Mouse (Mus musculus): Measurements from ENCODE around the gene Khsrp.

Gene Khsrp

GRCm38 (mm10) chr17:57031661-57032420, 519 bp upstream of the Khsrp start:
- in situ Hi-C loops (cut with MseI, MboI), result no loop called here

- in situ Hi-C loops (cut with MseI, MboI), result no loop called here
Observed at GRCm38 (mm10) chr17:57029691-57030090, 1.6 kb downstream of the Khsrp start.

DNA sequence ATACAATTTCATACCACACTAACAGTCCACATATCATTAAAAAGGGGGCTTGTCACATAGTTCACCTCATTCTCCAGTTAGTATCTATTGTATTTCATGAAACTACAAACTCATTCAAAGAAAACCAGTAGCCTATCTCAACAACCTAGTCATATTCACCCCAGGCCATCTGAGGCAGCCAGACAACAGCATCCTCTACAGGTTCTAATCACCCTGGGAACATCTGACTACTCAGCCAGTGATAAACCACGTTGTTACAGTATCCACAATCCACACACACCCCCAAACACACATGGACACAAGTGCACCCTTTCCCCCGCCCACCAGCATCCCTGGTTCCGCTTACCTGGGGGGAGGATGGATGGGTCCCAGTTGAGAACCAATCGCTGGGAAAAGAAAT, 3.9 kb downstream of the Khsrp start:
- in situ Hi-C loops (cut with MseI, MboI), result no loop called here

DNA sequence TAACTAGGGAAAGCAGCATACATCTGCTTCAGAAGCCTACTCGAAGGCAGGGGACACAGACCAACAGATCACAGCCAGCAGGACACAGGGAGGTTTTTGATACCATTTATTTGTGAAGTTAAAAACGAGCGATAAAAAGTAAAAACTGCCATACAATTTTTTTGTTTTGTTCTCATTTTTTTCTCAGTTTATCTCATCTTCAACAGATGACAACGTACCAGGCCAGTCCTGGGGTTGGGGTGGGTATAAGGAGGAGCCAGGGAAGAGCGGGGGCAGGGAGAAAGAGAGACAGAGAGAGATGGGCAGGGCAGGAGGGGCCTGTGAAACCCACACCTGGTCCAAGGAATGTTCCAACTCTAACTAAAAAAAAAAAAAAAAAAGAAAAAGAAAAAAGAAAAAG, 10.4 kb downstream of the Khsrp start:
- in situ Hi-C loops (cut with MseI, MboI), result no loop called here

- in situ Hi-C loops (cut with MseI, MboI), result no loop called here
Observed at GRCm38 (mm10) chr17:57019693-57020092, 11.6 kb downstream of the Khsrp start.

- in situ Hi-C loops (cut with MseI, MboI), result no loop called here
Observed at GRCm38 (mm10) chr17:57012245-57012795, 19.0 kb downstream of the Khsrp start.

DNA sequence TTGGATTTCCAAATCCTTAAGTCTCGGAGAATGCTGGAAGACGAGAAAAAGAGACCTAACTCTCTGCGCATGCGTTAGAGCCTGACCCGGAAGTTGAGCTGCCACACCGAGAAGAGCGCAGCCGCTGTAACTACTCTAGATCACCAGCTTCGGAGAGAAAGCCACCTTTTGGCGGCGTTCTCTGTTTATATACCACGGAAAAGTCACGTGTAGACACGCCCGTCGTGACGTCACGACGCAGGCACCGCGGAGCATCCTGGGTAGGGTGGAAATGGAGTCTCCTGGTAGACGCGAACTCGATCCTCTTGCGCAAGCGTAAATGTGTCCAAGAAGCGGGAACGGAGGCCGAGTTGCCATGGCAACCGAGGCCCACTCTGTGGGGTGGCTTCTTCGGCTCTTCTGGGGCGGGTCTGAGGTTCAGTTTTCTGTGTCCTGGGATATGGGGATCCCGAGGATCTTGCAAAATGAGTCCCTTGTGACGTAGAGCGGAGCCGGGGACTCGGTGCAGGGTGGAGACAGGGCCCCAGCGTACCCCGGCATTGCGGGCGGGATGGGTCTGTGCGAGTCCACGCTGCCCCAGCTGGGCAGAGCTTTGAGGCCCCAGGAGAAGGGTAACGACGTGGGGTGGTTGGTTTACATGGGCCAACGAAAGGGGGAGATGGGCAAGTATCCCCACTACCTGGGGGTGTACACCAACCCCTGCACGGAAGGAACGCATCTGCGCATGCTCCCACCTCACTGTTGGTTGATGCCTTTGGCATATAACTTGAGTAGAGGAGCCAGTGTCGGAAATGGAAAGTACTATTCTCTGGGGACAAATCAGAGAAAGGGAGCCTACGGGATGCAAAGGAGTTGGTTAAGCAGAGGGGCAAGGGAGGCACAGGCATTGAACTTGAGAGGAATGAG, 19.8 kb downstream of the Khsrp start, which contains the start of the genes Gtf2f1 and Gm17949:
Gene Gtf2f1, minus strand, starts transcription at position 53 of the 906 bp plus-strand sequence.
Gene Gm17949, plus strand, starts transcription at position 234 of the 906 bp plus-strand sequence.
- in situ Hi-C loops (cut with MseI, MboI), result no loop called here

DNA sequence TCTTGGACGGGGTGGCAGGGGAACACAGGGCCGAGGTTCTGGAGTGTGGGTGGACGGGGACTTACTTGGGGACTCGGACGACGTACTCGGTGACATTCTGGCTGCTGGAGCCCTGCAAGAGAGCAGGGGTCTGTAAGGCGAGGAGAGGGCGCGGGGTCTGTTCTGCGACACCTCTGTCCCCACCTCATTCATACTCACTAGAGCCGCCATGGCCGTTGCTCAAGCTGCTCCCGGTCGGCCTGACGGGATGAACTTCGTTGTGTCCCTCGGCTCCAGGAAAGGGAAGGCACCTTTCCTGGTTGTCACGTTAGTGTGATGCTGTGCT, 20.4 kb downstream of the Khsrp start:
- in situ Hi-C loops (cut with MseI, MboI), result no loop called here

GRCm38 (mm10) chr17:57007137-57007905, 24.0 kb downstream of the Khsrp start:
- in situ Hi-C loops (cut with MseI, MboI), result no loop called here

DNA sequence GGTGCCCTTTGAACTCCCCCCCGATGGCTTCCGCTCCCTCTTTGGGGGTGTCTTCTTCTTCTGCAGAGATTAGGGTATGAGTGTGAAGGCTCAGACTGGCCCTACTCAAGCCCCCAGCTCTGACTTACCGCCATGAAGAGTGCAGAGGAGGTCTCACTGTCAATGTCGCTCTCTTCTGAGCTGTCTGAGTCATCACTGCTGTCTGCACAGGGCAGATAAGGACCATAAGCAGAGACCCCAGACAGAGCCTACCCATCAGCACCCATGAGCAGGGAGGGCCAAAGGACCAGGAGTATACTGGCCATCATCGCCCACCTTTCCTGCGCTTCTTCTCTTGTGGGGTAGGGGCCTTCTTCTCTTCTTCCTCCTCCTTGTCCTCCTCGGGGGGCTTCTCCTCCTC, 27.3 kb downstream of the Khsrp start:
- in situ Hi-C loops (cut with MseI, MboI), result no loop called here

- in situ Hi-C loops (cut with MseI, MboI), result no loop called here
Observed at GRCm38 (mm10) chr17:57001228-57001627, 30.1 kb downstream of the Khsrp start.

DNA sequence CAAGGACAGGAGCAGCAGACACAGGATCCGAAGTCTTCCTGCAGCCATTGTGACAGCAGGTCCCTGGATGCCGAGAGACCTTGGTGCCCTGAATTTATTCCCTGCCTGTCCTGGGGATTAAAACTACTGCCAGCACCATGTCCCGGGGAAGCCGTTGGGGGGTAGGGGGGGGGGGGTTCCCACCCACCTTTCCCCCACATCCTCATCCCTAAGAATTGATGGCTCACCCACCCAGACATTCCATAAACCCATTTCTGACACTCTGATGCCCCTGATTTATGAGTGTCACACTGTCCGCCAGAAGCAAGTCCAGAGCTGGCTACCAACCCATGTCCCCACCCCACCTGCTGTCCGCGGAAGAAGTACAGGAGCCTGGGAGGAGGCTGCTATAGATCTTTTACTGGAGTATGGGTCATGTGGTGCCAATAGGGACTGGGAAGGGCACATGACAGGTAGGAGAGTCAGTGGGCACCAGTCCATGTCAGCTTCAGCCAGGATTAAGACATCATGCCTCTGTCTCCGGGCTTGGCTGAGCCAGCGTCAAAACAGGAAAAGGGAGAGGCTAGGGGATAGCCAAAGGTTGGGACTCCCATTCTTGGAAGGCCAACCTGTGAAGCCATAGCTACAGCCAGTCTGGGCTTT, 31.2 kb downstream of the Khsrp start, which contains the start of gene Pspn:
Gene Pspn, minus strand, starts transcription at position 51 of the 642 bp plus-strand sequence.
- in situ Hi-C loops (cut with MseI, MboI), result no loop called here

DNA sequence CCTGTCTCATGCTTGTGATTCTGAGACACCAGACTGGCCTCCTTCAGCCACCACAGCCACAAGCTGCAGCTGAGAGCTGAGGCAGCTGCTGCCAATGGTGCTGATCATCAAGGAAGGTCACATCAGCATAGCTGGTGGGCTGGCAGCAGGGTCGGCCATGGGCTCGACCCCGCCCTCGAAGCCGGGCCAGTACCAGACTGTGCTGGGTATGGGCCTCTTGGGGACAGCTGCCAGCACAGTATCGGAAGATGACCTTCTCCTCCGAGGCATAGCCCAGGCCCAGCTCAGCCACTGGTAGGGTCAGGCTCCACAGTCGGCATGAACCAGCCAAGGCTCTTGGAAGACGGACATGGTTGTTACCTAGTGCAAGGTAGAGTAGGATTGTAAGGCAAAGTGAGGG, 31.9 kb downstream of the Khsrp start:
- in situ Hi-C loops (cut with MseI, MboI), result no loop called here

- in situ Hi-C loops (cut with MseI, MboI), result no loop called here
Observed at GRCm38 (mm10) chr17:56997029-56997667, 34.2 kb downstream of the Khsrp start, which contains the start of gene Alkbh7. Gene Alkbh7, plus strand, starts transcription at chr17:56997339.

GRCm38 (mm10) chr17:56996506-56996905, 34.8 kb downstream of the Khsrp start:
- in situ Hi-C loops (cut with MseI, MboI), result no loop called here

DNA sequence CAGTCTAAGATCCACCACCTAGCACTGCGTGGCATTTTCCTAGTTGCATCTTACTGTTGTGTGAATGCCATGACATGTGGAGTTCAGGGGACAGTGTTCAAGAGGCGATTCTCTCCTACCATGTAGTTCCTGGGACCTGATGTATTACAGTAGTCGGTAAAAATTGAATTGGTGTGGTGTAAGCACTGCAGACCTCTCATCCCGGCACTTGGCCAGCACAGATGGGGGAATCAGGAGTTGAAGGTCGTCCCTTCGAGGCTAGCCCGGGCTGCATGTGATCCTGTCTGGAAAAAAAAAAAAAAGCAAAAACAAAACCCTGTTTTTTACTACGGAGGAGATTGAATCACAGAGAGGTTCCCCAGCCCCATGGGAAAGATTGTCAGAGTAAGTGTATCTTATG, 36.3 kb downstream of the Khsrp start:
- in situ Hi-C loops (cut with MseI, MboI), result no loop called here

DNA sequence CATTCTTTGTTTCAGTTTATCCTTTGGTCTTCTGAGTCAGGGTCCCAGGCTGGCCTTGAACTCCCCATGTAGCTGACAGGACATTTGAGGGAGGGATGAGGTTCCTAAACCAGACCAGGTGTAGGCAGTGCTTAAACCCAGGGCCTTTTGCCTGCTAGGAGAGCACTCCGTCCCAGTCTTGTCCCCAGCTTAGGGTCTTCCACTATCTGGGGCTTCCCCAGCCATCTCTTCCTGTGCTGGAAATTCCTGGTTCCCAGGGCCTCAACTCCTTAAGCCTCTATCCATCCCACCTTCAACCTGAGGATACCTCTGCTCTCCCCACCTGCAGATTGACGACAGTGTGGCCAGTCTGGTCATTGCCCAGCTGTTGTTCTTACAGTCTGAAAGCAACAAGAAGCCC, 40.4 kb downstream of the Khsrp start:
- in situ Hi-C loops (cut with MseI, MboI), result no loop called here

- in situ Hi-C loops (cut with MseI, MboI), result no loop called here
Observed at GRCm38 (mm10) chr17:56990115-56990746, 41.1 kb downstream of the Khsrp start, which contains the start of gene Clpp. Gene Clpp, plus strand, starts transcription at chr17:56990305.

DNA sequence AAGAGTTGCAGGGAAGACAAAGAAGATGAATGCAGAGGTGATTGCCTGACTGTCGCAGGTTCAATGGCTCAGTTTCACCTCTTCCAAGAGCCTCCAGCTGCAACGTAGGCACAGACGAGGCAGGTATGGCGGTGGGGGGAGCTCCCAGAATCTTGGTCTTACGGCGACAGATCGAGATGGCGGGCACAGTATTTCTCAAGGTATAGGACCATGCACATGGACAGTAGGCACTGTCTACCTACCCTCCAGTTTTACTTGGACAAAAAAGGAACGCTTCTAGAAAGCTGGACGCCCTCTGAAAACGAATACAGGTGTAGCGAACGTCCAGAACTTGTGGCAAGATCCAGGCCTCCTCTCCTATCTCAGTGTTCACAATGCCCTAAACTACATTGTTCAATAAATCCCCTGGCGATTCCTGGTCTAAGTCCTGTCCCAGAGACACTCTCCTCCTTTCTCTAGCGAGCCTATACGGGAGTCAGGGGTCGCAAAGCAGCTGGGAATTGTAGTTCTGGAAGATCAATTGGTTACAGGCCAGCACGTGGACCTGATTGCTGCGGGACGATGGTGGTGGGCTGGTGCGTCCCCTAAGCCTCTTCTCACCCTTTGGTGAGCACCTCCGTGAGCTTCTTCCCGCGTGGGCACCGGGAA, 41.7 kb downstream of the Khsrp start:
- in situ Hi-C loops (cut with MseI, MboI), result no loop called here
